Mouse (Mus musculus) testis, adult 2 months (tissue): ENCODE measurements at regions not wholly inside any gene's neighbourhood (a gene's known extent, or its start where the extent isn't known, plus 50 kb on each side); places are given as distances from the start of the nearest gene placed in this dataset.

Source experiments
- H3K27ac ChIP-seq: fragments of 200-500 bp; 2 replicates; pipeline ENCODE4 v1.5.1; 2012; ENCODE audit warnings: low read depth, low read length; ENCODE audit not compliant: control insufficient read depth, insufficient read depth
- H3K27me3 ChIP-seq: fragments of 200-500 bp; 2 replicates; pipeline ENCODE4 v1.6.1; 2012; ENCODE audit warnings: mild to moderate bottlenecking, low read length, moderate library complexity; ENCODE audit not compliant: control insufficient read depth, insufficient read depth
- H3K36me3 ChIP-seq: fragments of 200-500 bp; 2 replicates; pipeline ENCODE4 v1.6.1; 2012; ENCODE audit warnings: mild to moderate bottlenecking, low read length; ENCODE audit not compliant: control insufficient read depth, insufficient read depth
- H3K4me1 ChIP-seq: fragments of 200-500 bp; 2 replicates; pipeline ENCODE4 v1.6.1; 2012; ENCODE audit warnings: low read length; ENCODE audit not compliant: control insufficient read depth, insufficient read depth
- H3K4me3 ChIP-seq: fragments of 200-500 bp; 2 replicates; pipeline ENCODE4 v1.5.1; 2012; ENCODE audit warnings: low read depth, mild to moderate bottlenecking, low read length, moderate library complexity, mixed read lengths; ENCODE audit not compliant: control insufficient read depth
- CTCF ChIP-seq: fragments of 200-500 bp; IDR thresholded peaks from 2 replicates; pipeline ENCODE4 v1.5.1; 2012; ENCODE audit warnings: low read depth, mild to moderate bottlenecking, inconsistent platforms, low read length, moderate library complexity; ENCODE audit not compliant: control insufficient read depth, insufficient read depth, insufficient replicate concordance
- POLR2A ChIP-seq: fragments of 200-500 bp; IDR thresholded peaks from 2 replicates; pipeline ENCODE4 v1.6.1; 2012; ENCODE audit warnings: low read depth, mild to moderate bottlenecking, inconsistent platforms, low read length, moderate library complexity; ENCODE audit not compliant: control insufficient read depth

- Histone ChIP-seq H3K4me3 (no peak overlapping the region), H3K36me3 (no peaks in the 10 kb centered on the region), H3K4me1 (no peaks in the 10 kb centered on the region), H3K27me3 (no peaks in the 10 kb centered on the region), H3K27ac (no peak overlapping the region)
- TF ChIP-seq POLR2A (no peak), CTCF (no peak)
Measured at GRCm38 (mm10) chr16:76076231-76076630, 54.1 kb upstream of the Samsn1 start.
